Mouse (Mus musculus): ENCODE measurements around the gene Als2cl. TPM values are rescaled to one million over a fixed set of nuclear protein-coding genes. Genes with fewer than 3 reads are reported as not detected.

Als2cl gene
- polyA plus RNA-seq, 1 experiment, result 3.9 TPM

DNA sequence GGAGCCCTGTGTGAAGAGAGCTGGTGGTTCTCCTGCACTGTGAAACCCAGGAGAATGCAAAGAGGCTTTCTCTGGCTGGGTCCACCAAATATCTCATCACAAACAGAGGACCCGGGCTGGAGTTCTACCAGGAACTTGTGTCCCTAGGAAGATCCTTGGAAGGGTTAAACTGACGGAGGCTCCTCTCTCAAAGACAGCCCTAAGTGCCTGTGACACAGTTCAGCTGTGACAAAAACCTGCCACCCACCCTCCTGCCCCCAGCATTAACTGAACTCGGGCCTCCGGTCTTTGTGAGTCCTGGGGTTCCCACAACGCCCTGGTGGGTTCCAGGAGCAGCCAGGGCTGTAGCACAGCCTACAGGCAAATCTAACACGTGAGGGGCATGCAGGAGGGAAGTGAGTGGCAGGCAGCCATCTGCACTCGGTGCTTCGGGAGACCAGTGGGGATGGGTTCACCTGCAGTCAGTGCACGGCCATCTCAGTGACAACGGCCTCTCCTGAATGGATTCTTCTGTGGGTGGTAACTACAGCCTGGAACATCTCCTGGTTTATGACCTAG lies 19.9 kb downstream of the Als2cl start:
- TF ChIP-seq POLR2A (IDR thresholded peaks at IDR 0.05; ENCODE audit: borderline replicate concordance, extremely low read depth, insufficient read depth, insufficient read length, poor library complexity, severe bottlenecking) (no peak), CTCF (IDR thresholded peaks at IDR 0.05; ENCODE audit: borderline replicate concordance, extremely low read depth, insufficient read depth, insufficient read length) (no peak)
- DNase-seq (ENCODE audit: low read depth), result no peak

- no peak for DNase-seq (ENCODE audit: low read depth)
- no peak for TF ChIP-seq CTCF (IDR thresholded peaks at IDR 0.05; ENCODE audit: borderline replicate concordance, extremely low read depth, insufficient read depth, insufficient read length)
- TF ChIP-seq POLR2A (IDR thresholded peaks at IDR 0.05; ENCODE audit: borderline replicate concordance, extremely low read depth, insufficient read depth, insufficient read length, poor library complexity, severe bottlenecking), result no peak
Measured at GRCm38 (mm10) chr9:110901204-110901603, 21.5 kb downstream of the Als2cl start.

- TF ChIP-seq CTCF (IDR thresholded peaks at IDR 0.05; ENCODE audit: borderline replicate concordance, extremely low read depth, insufficient read depth, insufficient read length), result no peak
- peak; percentile 57 for DNase-seq (ENCODE audit: low read depth)
Measured at GRCm38 (mm10) chr9:110902271-110902670, 22.6 kb downstream of the Als2cl start.

DNA sequence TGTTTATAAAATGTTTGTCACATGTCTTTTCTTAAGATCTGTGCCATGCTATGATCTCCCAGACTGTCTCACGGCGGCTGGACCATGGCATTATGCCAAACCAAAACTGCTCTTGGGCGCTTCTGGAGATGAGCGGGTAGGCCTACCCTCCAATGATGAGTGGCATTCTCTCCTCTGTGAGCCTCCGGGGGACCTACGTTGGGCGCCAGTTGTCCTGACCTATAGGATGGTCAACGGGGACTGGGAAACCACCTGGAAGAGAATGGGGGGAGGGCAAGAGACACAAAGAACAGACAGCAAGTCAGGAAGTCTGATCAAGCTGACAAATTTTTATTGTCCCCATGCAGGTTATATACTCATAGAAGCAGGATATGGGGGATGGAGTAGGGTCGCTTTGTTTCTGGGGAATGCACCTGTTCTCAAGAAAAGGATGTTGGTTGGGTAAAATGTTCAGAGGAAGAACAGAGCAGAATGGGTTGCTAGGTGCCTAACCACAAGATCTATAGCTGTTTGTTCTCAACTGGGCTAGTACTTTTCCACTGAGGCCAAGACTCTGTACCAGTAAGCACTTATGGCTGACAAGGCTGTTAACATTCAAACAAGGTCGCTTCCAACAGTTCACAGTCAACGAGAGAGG lies 27.6 kb downstream of the Als2cl start:
- no peak for DNase-seq (ENCODE audit: low read depth)
- TF ChIP-seq POLR2A (IDR thresholded peaks at IDR 0.05; ENCODE audit: borderline replicate concordance, extremely low read depth, insufficient read depth, insufficient read length, poor library complexity, severe bottlenecking) (no peak), CTCF (IDR thresholded peaks at IDR 0.05; ENCODE audit: borderline replicate concordance, extremely low read depth, insufficient read depth, insufficient read length) (no peak)

DNA sequence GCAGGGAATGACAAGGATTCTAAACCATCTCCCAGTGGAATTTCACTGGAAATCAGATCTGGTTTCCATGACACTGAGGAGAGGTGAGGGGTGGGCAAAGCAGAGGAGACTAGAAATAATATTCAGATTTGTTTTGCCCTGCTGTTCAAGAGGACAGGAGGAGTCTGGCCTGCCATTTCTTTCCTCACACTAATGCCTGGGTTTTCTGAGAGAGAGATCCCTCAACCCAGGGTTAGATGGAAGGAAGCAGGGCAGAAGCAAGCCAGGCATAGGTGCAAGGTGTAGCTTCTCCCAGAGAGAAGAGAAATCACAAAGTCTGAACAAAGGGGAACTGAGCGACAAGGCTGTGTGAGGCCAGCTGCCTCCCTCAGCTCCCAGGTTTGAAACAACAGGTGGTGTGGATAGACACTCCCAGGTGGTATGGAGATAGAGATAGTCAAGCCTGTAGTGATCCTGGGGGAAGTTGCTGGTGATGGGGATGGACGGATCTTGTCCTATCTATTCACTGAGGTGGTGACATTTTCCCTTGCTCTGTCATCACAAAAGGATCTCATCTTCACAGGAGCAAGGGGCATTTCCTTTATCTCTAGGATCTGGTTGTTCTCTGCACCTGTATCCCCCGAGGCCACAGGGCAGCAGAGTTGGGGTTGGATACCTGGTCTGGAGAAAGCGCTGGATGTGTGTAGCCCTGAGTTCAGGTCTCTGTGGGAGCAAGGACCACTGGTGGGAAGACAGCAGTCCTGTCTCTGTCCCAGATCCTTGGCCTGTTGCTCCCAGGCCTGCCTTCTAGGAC lies 28.4 kb downstream of the Als2cl start:
- TF ChIP-seq CTCF (IDR thresholded peaks at IDR 0.05; ENCODE audit: borderline replicate concordance, extremely low read depth, insufficient read depth, insufficient read length) (no peak), POLR2A (IDR thresholded peaks at IDR 0.05; ENCODE audit: borderline replicate concordance, extremely low read depth, insufficient read depth, insufficient read length, poor library complexity, severe bottlenecking) (no peak)
- no peak for DNase-seq (ENCODE audit: low read depth)

GRCm38 (mm10) chr9:110908631-110909016 lies 29.0 kb downstream of the Als2cl start:
- TF ChIP-seq POLR2A (IDR thresholded peaks at IDR 0.05; ENCODE audit: borderline replicate concordance, extremely low read depth, insufficient read depth, insufficient read length, poor library complexity, severe bottlenecking) (no peak), CTCF (IDR thresholded peaks at IDR 0.05; ENCODE audit: borderline replicate concordance, extremely low read depth, insufficient read depth, insufficient read length) (no peak)
- no peak for DNase-seq (ENCODE audit: low read depth)

- TF ChIP-seq POLR2A (IDR thresholded peaks at IDR 0.05; ENCODE audit: borderline replicate concordance, extremely low read depth, insufficient read depth, insufficient read length, poor library complexity, severe bottlenecking), result no peak
- TF ChIP-seq CTCF (IDR thresholded peaks at IDR 0.05; ENCODE audit: borderline replicate concordance, extremely low read depth, insufficient read depth, insufficient read length), result no peak
- DNase-seq (ENCODE audit: low read depth), result no peak
Measured at GRCm38 (mm10) chr9:110909371-110909967, 29.8 kb downstream of the Als2cl start.

DNA sequence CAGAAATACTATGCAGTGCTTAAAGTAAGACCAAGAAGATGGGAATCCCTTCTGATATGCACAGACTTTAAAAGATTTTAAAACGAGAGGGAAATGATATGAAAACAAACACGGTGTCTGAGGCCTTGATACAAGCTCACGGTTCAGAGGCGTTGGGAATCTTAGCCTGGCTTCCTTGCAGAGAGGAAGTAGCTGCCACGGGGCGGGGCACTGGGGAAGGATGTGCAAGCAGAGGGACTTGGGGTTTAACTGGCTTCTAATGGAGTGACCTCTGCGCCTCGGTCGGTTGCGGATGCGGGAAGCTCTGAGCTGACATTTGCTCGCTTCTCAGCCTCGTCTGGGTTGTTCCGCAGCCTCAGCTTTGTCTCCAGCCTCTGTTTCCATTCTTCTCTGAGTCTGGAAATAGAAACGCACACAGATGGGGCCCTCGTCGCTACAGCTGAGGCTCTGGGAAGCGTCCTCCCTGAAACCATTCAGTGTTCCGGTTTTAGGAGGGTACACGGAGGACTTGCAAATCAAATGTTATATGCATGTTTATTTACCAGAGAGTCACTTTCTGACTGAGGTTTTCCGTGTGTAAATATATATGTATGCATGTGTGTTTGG lies 35.1 kb downstream of the Als2cl start:
- DNase-seq (ENCODE audit: low read depth), result no peak
- TF ChIP-seq POLR2A (IDR thresholded peaks at IDR 0.05; ENCODE audit: borderline replicate concordance, extremely low read depth, insufficient read depth, insufficient read length, poor library complexity, severe bottlenecking) (no peak), CTCF (IDR thresholded peaks at IDR 0.05; ENCODE audit: borderline replicate concordance, extremely low read depth, insufficient read depth, insufficient read length) (no peak)

- no peak for TF ChIP-seq POLR2A (IDR thresholded peaks at IDR 0.05; ENCODE audit: borderline replicate concordance, extremely low read depth, insufficient read depth, insufficient read length, poor library complexity, severe bottlenecking)
- TF ChIP-seq CTCF (IDR thresholded peaks at IDR 0.05; ENCODE audit: borderline replicate concordance, extremely low read depth, insufficient read depth, insufficient read length), result no peak
- no peak for DNase-seq (ENCODE audit: low read depth)
Measured at GRCm38 (mm10) chr9:110915466-110915865, 35.8 kb downstream of the Als2cl start.

- DNase-seq (ENCODE audit: low read depth), result no peak
- TF ChIP-seq POLR2A (IDR thresholded peaks at IDR 0.05; ENCODE audit: borderline replicate concordance, extremely low read depth, insufficient read depth, insufficient read length, poor library complexity, severe bottlenecking) (no peak), CTCF (IDR thresholded peaks at IDR 0.05; ENCODE audit: borderline replicate concordance, extremely low read depth, insufficient read depth, insufficient read length) (no peak)
Measured at GRCm38 (mm10) chr9:110916786-110917185, 37.1 kb downstream of the Als2cl start, which contains the start of gene Fam240a. Fam240a (minus strand) TSS chr9:110916861.

Measured in brain, embryonic 14.5 days (tissue).